Mouse (Mus musculus) NIH3T3 (cell line): ENCODE measurements around the gene Bcl2l11.

Source experiments
- DNase-seq: peaks from one replicate; pipeline ENCODE4 v3.0.0-alpha.2; 2012; ENCODE audit warnings: low read depth

Bcl2l11 gene

GRCm38 (mm10) chr2:128111537-128111936 is 14.3 kb upstream of the Bcl2l11 start:
- no peak for DNase-seq

- DNase-seq = no peak
Measured at GRCm38 (mm10) chr2:128114621-128115020, 11.2 kb upstream of the Bcl2l11 start.

- DNase-seq = no peak
Measured at GRCm38 (mm10) chr2:128115579-128115978, 10.3 kb upstream of the Bcl2l11 start.

DNA sequence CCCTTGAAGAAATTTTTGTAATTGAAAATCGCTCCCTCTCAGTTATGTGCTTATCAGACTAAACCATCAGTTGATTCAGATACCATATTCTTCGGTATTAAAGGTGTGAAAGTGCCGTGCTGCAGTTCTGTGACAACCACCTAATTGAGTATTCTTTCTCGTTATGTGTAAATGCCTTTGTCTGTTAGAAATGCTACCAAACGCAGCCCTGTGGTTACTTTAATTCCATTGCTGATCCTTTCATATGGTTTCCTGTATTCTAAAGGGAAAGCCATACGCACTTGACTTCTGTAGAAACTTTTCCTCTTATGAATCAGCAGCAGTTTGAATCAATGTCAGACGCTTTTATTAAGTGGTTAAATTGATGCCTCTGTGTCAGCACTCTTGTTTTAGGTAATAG is 8.2 kb upstream of the Bcl2l11 start:
- DNase-seq = no peak

DNA sequence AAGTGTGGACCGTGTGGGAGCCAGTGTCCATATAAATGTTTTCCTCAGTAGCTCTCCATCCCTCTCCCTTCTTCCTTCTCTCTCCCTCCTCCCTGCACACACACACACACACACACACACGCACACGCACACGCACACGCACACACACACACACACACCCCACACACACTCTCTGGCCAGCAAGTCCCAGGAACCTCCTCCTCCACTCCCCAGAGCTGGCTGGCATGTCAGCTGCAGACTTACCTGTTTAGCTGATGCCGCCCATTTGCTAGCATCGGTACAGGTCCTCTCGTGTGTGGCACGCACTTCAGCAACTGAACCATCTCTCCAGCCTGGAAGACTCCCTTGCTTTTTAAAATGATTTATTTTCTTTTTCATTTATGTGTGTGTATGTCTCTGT is 6.9 kb upstream of the Bcl2l11 start:
- DNase-seq = no peak

- peak; percentile 80 for DNase-seq
Measured at GRCm38 (mm10) chr2:128122491-128122890, 3.3 kb upstream of the Bcl2l11 start.

- peak; percentile 87 for DNase-seq
Measured at GRCm38 (mm10) chr2:128122891-128123771, 2.7 kb upstream of the Bcl2l11 start.

DNA sequence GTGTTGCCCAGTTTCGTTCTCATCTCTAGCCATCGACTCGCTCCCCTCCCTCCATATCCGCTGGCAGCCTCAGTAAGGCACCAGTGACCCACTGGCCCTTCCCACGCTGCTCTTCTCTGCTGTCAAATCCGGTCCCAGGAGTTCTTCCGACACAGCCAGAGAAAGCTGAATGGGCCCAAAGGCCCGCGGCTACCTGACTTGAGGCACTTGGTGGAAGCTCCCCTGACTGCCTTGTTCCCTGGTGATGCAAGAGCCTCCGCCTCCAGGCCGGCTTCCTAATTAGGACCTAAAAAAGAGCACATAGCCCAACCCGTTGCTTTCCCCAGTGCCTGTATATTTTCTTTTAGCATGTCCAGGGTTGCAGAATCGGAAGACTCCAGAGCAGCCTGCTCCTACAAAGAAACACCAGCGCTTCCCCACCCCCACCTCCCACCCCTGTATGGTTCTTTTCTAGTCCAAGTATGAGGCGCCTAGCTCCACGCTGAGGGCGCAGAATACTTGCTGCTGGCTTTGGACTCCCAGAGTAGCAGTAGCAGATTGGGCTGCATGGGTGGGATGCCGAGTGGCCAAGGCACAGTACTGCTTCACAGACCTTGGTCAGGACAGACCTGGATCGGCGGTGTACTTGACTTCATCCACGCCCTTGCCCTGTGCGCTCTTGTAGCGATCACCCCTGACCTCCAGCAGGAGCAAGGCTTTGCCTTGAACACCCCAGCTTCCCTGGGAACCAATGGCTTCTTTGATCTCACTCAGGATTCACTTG is 1.7 kb upstream of the Bcl2l11 start:
- peak; percentile 62 for DNase-seq

DNA sequence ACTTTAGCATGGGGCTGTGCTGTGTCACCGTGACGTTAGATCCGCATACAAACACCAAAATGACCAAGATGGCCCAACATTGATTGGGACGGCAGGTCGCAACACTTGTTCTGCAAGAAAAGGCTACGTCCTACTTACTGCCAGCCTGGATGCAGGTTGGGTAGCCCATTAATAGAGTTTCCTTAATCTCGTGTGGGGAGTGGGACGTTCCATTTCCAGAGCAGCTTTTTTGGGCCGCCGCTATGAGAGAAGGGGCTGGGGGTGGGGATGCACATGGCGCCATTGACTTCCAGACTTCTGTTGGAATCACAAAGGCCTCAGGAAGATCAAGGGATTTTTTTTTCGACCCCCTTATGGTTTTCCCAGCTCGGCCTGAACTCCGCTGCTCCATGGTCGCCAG is 1.1 kb upstream of the Bcl2l11 start:
- no peak for DNase-seq

DNA sequence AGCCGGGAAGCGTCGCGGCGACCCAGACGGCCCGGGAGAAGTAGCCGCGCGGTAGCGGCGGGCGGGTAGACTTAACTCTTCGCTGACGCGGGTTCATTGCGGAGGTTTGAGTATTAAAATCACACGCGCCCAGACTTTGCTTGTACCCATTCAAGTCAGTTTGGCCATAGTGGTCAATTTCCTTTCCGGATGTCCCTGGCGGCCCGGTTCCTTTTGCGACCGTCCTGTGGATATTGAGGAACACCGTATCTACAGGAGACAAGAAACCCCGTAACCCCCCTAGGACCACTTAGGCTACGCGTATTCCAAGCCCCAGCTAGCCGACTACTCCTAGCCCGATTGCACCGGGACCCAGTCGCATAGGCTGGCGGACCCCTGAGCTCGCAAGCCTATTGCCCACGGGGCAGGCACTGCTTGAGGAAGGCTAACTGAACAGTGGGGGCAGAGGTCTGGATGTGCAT is 783 bp downstream of the Bcl2l11 start:
- no peak for DNase-seq

GRCm38 (mm10) chr2:128127121-128127671 is 1.4 kb downstream of the Bcl2l11 start:
- peak; percentile 98 for DNase-seq

DNA sequence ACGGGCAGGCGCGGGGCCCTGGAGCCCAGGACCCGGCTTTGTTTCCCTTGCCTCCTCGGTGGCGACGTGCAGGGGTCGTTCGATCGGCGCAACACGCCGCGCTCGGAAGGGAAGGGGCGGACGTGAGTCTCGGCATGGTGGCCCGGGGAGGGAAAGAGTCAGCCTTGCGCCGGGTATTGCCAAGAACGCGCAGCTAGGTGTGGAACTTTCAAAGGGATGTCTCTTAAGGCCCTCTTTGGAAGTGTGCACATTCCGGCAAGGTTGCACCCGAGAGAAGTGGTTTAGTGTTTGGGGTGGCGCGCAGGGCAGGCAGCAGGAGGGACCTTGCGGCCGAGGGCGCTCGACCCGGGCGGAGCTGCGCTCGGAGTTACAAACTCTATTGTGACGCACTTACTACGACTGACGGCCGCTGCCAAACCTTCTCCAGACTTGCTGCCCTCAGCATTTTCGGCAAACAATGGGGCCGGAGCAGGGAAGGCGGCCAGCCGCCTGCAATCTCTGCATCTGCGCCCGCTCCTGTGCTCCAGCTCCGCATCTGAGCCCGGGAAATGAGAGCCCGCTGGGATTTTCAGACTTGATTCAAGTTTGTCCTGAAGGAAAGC is 2.0 kb downstream of the Bcl2l11 start:
- DNase-seq = peak; percentile 89

- DNase-seq = no peak
Measured at GRCm38 (mm10) chr2:128128532-128128931, 2.7 kb downstream of the Bcl2l11 start.

DNA sequence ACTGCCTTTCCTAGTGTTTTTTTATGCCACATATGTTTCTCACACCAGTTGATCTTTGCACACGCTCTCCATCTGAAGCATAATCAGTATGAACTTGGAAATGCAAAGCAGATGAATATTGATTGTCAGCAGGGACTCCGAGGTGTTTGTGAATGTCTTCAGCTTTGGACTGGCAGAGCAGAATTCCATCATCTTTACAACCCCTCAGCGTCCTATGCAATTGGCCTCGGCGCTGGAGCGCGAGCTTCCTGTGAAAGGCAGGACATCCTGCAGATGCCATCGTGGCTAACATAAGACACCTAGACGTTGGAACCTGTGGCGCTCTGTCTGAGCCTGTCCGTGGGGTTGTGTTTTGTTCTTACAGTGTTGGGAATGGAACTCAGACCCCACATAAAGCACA is 5.7 kb downstream of the Bcl2l11 start:
- DNase-seq = no peak

GRCm38 (mm10) chr2:128132635-128133034 is 6.8 kb downstream of the Bcl2l11 start:
- no peak for DNase-seq

DNA sequence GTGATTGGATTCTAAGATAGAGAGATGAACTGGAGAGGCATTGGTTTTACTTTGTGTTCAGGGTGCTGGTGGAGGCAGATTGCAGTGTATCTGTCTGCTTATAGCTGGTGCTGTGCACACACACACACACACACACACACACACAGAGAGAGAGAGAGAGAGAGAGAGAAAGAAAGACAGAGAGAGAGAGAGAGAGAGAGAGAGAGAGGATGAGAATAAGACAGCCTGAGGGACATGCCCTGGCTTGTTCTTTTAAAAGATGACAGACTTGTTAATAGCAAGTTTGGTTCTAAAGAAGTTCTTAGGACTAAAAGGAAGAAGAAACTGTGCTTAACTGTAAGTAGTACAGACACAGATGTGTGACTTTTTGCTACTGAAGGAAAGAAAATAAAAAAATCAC is 8.0 kb downstream of the Bcl2l11 start:
- DNase-seq = no peak

- peak; percentile 21 for DNase-seq
Measured at GRCm38 (mm10) chr2:128134474-128134873, 8.6 kb downstream of the Bcl2l11 start.

GRCm38 (mm10) chr2:128134948-128135347 is 9.1 kb downstream of the Bcl2l11 start:
- no peak for DNase-seq

GRCm38 (mm10) chr2:128136769-128137433 is 11.1 kb downstream of the Bcl2l11 start:
- DNase-seq = no peak

DNA sequence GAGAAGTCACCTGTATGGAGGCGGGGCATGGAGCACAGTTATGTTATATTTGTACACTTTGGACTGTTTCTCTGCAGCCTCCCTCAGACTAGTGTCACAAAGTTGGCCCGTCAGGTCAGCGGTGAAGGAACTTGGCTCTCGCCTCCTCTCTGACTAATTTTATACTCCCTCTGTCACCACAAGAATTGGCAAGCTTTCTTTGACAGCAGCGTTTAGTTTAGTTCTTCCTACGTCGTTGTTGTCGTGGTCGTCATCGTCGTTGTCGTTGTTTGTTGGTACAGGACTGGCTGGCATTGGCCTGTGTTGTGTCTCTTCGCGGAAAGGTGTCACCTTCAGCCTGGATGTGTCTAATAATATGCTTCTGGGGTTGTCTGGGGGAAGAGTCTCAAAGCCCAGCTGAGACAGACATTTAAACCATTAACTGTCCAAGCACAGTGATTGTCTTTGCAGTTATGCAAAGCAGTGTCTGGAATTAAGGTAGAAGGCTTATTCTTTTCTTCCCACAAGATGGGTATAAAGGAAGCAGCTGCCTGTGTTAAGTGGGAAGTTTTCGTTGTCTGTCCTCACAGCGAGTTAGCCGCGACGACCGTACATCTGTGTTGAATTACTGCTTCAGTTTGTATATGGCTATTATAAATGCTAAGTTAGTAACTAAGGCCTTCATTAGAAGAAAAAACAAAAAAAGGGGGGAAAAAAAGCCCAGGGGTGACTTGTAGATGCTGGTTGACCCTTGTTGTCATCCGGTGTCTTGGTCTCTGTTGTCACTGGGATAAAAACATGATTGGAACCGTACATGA is 11.8 kb downstream of the Bcl2l11 start:
- DNase-seq = no peak

GRCm38 (mm10) chr2:128138924-128139323 is 13.1 kb downstream of the Bcl2l11 start:
- DNase-seq = no peak
